Mouse (Mus musculus) kidney, embryonic 16.5 days (tissue): ENCODE results near the gene Tet3. TPM values are rescaled to one million over a fixed set of nuclear protein-coding genes. Genes with fewer than 3 reads are reported as not detected.
"Not testable (repeated sequence)": the region's sequence is repeated elsewhere in the genome, so short reads cannot be mapped to it uniquely, and the experiment has no call there.

Experiments
- ATAC-seq: fragments of 200-750 bp; cut with Nextera tagmentation; 2 replicates; pipeline ENCODE4 v1.8.0; 2017; ENCODE audit warnings: moderate TSS enrichment; ENCODE audit not compliant: low FRiP score, low TSS enrichment
- H3K27ac ChIP-seq: fragments of 300-500 bp; sonication (generic); 2 replicates; pipeline ENCODE4 v1.5.1; 2014; ENCODE audit warnings: low read length
- H3K27me3 ChIP-seq: fragments of 300-500 bp; sonication (generic); 2 replicates; pipeline ENCODE4 v1.6.1; 2014; ENCODE audit warnings: low read length, control low read depth, mixed read lengths; ENCODE audit not compliant: insufficient read depth
- H3K36me3 ChIP-seq: fragments of 300-500 bp; sonication (generic); 2 replicates; pipeline ENCODE4 v1.6.1; 2014; ENCODE audit warnings: low read length, control low read depth, mixed read lengths; ENCODE audit not compliant: insufficient read depth
- H3K4me1 ChIP-seq: fragments of 300-500 bp; sonication (generic); 2 replicates; pipeline ENCODE4 v1.6.1; 2014; ENCODE audit warnings: low read length, control low read depth, mixed read lengths; ENCODE audit not compliant: insufficient read depth
- H3K4me2 ChIP-seq: fragments of 300-500 bp; sonication (generic); replicated peaks from 2 replicates; pipeline ENCODE4 v1.6.1; 2014; ENCODE audit warnings: low read depth, low read length
- H3K4me3 ChIP-seq: fragments of 300-500 bp; sonication (generic); 2 replicates; pipeline ENCODE4 v1.5.1; 2014; ENCODE audit warnings: mild to moderate bottlenecking, low read length
- H3K9ac ChIP-seq: fragments of 300-500 bp; sonication (generic); replicated peaks from 2 replicates; pipeline ENCODE4 v1.6.1; 2014; ENCODE audit warnings: low read length
- H3K9me3 ChIP-seq: fragments of 300-500 bp; sonication (generic); 2 replicates; pipeline ENCODE4 v1.6.1; 2016; ENCODE audit warnings: low read length, control low read depth
- WGBS: fragments of 180-500 bp; shearing (Covaris S2); extraction: QIAGEN DNeasy Blood & Tissue Kit; methylation state at CpG from one replicate; pipeline ENCODE4 v1.1.7; 2014; 5-methylcytosine and 5-hydroxymethylcytosine counted together
- polyA plus RNA-seq: library from polyadenylated mRNA; unstranded; fragments of >200 nt; fragmentation: Nextera tagmentation; extraction: Ambion mirVana; gene quantifications from 2 replicates; pipeline ENCODE4 v1.2.1, GENCODE M21; 2015

Tet3 gene
- polyA plus RNA-seq, 1 experiment from 2014 or later, result 48.9 TPM

DNA sequence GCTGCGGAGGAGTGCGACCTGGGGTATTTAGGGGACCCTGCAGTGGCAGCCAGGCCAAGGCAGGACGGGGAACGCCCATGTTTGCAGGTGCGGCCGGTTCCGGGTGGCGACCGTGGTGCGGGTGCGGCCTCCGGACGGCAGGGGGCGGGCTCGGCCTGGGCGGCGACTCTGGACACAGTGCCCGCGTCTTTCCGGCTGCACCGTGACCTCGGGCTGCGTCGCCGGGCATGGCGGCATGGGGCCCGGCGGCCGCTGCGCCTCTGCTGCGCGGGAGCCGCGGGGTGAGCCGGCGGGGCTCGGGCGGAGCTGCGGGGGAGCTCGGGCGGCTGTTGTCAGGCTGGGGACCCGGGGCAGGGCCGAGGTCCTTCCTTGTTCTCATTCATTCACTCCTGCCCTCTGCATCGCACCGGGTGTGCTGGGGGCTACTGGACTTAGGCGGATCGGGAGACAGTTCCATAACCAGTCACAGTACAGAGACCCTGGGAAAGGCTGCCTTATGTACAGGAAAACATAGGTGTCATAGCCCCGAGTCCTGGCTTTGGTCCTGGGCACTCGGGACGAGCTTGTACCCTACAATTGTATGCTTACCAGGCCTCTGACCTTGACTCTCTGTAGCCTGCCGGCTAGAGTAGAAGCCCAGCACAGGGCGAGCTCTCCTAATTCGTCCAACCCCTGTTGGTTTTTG lies 109.5 kb downstream of the Tet3 start:
- Histone ChIP-seq H3K36me3 (peaks cover 13% of the 10 kb centered on the region; the same call in 1 of the 2 replicates), H3K4me3 (peak overlapping the region; percentile 78), H3K27me3 (no peaks in the 10 kb centered on the region), H3K27ac (no peak overlapping the region), H3K4me1 (peaks cover 13% of the 10 kb centered on the region), H3K9me3 (no peaks in the 10 kb centered on the region), H3K9ac (peak overlapping the region; percentile 93), H3K4me2 (peak overlapping the region; percentile 80)
- peak; percentile 96 for ATAC-seq
- under 1% methylated on average over 53 of the region's 53 CpGs for WGBS

DNA sequence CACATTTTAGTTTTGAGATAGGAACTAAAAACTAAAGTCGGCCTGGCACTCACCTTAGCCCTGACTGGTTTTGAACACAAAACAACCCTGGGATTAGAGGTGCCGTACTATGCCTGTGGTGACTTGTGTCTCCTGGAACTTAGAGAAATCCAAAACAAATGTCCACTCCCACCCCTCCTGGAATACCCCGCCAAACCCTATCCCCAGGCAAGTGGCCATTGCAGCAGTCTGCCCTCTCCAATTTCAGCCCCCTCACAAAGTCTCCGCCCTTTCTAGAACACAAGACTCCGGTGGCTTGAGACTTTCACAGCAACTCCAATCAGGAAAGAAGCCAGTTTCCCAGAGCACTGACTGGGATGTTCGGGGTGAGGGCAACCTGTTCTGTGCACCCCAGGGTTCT lies 110.0 kb downstream of the Tet3 start, which contains the start of gene Bola3:
Gene Bola3, plus strand, starts transcription at position 275 of the 400 bp plus-strand sequence.
- WGBS, result 27% methylated on average over 6 of the region's 6 CpGs
- no peaks in the 10 kb centered on the region for H3K9me3 ChIP-seq
- peaks cover 13% of the 10 kb centered on the region for H3K4me1 ChIP-seq
- no peaks in the 10 kb centered on the region for H3K27me3 ChIP-seq
- H3K4me3 ChIP-seq, result peak within 1 kb of the TSS; percentile 78
- peak within 1 kb of the TSS; percentile 93 for H3K9ac ChIP-seq
- H3K36me3 ChIP-seq, result peaks cover 9% of the 10 kb centered on the region; the same call in 1 of the 2 replicates
- ATAC-seq, result peak; percentile 60; the same call in 1 of the 2 replicates
- no peak within 1 kb of the TSS for H3K27ac ChIP-seq
- peak within 1 kb of the TSS; percentile 80 for H3K4me2 ChIP-seq

DNA sequence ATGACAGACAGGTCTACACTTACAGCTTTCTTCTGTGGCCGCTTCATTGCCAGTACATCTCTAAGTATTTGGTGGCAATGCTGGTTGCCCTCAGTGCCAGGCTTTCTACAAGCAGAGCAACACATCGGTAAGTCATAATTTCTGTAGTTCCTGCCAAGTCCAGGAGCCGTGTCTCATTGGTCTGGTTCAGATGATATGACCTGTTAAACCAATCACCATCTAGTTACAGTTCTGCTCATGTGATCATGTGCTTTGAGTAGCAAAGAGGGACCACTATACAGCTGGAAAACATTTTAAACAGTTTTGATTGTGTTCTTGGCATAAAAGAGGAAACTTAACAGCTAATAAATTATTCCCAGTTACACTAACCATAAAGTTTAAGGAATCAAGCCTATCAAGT lies 111.0 kb downstream of the Tet3 start:
- Histone ChIP-seq H3K27me3 (no peaks in the 10 kb centered on the region), H3K4me1 (peaks cover 13% of the 10 kb centered on the region), H3K27ac (no peak overlapping the region), H3K4me3 (no peak overlapping the region), H3K36me3 (peaks cover 3% of the 10 kb centered on the region), H3K9me3 (no peaks in the 10 kb centered on the region), H3K9ac (no peak overlapping the region), H3K4me2 (no peak overlapping the region)
- ATAC-seq, result no peak
- 87% methylated on average over 3 of the region's 3 CpGs for WGBS

DNA sequence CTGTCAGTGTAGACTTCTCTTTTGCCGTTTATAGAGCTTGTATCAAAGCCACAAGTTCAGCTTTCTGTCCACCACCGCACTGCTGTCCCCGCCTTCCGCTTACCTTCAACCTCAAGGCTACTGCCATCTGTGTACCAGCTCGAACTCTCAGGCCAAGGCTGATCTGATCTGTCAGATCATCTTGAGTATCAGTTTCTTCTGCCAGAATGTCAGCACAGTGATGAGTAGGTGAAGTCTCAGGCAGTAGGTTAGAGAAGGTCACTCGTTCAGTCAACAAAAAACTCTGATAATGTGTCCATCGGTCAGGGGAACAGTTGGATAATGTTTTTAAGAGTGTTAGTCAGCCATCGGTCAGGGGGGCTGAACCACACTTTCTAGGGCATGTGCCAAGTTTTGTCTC lies 113.6 kb downstream of the Tet3 start:
- 89% methylated on average over 8 of the region's 8 CpGs for WGBS

DNA sequence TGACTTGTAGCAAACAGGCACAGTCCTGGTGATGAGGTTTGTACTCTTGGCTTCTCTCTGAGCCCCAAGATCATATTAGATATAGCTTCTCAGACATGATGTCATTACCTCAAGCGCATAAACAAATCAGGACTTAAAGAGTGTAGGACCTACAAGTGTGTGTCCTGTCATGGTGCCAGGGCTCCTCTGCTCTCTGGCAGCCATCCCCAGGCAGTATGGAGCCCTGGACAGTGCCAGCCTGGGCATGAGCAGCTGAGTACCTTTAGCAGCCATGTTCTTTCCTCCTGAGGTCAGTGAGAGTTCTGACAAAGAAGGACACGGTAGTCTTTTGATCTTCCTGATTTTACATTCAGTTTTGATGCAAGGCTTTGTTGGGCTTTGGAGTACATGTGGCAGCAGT lies 115.9 kb downstream of the Tet3 start:
- H3K9me3 ChIP-seq, result no peaks in the 10 kb centered on the region
- ATAC-seq, result no peak
- H3K9ac ChIP-seq, result no peak overlapping the region
- no peak overlapping the region for H3K4me3 ChIP-seq
- 100% methylated on average over 2 of the region's 2 CpGs for WGBS
- no peak overlapping the region for H3K4me2 ChIP-seq
- no peaks in the 10 kb centered on the region for H3K27me3 ChIP-seq
- H3K4me1 ChIP-seq, result no peaks in the 10 kb centered on the region
- no peak overlapping the region for H3K27ac ChIP-seq
- H3K36me3 ChIP-seq, result peaks cover 31% of the 10 kb centered on the region

More for the DNA sequence above, 113.6 kb downstream of the Tet3 start:
- Histone ChIP-seq H3K4me1 (peaks cover 12% of the 10 kb centered on the region), H3K36me3 (peaks cover 14% of the 10 kb centered on the region)
- H3K9ac ChIP-seq, H3K9me3 ChIP-seq, H3K27ac ChIP-seq, H3K4me2 ChIP-seq, ATAC-seq, H3K27me3 ChIP-seq, H3K4me3 ChIP-seq: not testable (repeated sequence)

DNA sequence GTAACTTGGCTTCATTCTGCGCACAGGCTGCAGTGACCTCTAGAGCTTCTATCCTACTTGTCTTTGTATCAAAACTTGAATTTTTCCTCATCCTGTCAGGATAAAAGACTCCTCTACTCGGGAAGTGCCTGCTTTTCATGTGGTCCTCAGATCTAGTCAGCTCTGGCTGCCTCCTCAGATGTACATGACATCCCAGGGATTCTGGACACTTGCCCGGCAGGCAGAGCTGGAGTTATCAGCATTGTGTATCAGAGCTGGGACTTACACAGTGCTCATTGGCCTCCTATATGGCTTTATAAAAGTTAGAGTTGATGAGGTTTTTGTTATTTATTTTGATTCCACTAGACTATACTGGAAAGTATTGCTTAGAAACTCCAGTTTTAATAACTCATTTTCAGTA lies 117.5 kb downstream of the Tet3 start:
- H3K4me1 ChIP-seq, result no peaks in the 10 kb centered on the region
- H3K9me3 ChIP-seq, result no peaks in the 10 kb centered on the region
- 83% methylated on average over 3 of the region's 3 CpGs for WGBS
- ATAC-seq, result no peak
- no peak overlapping the region for H3K4me2 ChIP-seq
- H3K27me3 ChIP-seq, result no peaks in the 10 kb centered on the region
- H3K4me3 ChIP-seq, result no peak overlapping the region
- no peak overlapping the region for H3K9ac ChIP-seq
- H3K27ac ChIP-seq, result no peak overlapping the region
- peaks cover 38% of the 10 kb centered on the region for H3K36me3 ChIP-seq

DNA sequence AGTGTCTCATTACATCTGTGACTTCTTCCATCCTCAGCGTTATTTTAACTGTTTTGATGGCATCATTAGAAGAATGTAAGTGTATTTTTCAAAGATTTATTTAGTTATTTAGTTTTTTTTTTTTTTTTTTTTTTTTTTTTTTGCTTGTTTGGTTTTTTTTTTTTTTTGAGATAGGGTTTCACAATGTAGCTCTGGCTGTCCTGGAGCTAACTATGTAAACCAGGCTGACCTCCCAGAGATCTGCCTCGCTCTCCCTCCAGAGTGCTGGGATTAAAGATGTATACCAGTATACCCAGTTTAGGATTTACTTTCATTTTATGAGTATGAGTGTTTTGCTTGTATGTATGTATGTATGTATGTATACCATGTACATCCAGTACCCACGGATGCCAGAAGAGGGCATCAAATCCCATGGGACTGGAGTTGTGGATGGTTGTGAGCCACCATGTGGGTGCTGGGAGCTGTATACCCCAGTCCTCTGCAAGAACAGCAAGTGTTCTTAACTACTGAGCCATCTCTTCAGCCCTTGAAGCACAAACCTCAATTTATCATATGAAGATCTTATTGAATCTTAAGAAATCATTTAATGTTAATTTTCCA lies 131.2 kb downstream of the Tet3 start:
- Histone ChIP-seq H3K9me3 (no peaks in the 10 kb centered on the region), H3K27ac (no peak overlapping the region), H3K9ac (no peak overlapping the region), H3K4me1 (peaks cover 11% of the 10 kb centered on the region), H3K36me3 (peaks cover 25% of the 10 kb centered on the region), H3K4me2 (no peak overlapping the region), H3K4me3 (no peak overlapping the region), H3K27me3 (no peaks in the 10 kb centered on the region)
- 96% methylated on average over 3 of the region's 3 CpGs for WGBS
- ATAC-seq, result no peak

DNA sequence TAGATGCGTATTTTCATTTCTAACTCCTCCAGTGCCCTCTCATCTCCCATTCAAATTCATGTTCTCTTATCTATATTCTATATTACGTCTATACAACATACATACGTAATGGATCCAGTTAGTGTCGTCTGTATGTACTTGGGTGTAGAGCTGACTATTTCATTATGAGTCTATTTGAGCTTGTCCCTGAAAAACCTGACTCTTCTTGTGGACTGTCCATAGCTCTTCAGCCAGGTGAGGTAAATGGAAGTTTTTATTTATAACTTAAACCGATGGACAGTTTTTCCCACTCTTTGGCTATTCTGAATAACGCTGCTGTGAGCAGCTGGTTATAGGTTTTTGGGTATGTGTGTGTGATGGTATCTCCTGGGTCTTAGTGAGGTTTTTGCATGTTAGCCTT lies 132.1 kb downstream of the Tet3 start:
- Histone ChIP-seq H3K4me3 (peak overlapping the region; percentile 78), H3K4me2 (peak overlapping the region; percentile 60), H3K4me1 (peaks cover 11% of the 10 kb centered on the region), H3K9ac (peak overlapping the region; percentile 90), H3K9me3 (no peaks in the 10 kb centered on the region), H3K36me3 (peaks cover 19% of the 10 kb centered on the region; the same call in 1 of the 2 replicates), H3K27ac (no peak overlapping the region; the same call in 1 of the 2 replicates), H3K27me3 (no peaks in the 10 kb centered on the region)
- ATAC-seq, result no peak
- 54% methylated on average over 6 of the region's 6 CpGs for WGBS

DNA sequence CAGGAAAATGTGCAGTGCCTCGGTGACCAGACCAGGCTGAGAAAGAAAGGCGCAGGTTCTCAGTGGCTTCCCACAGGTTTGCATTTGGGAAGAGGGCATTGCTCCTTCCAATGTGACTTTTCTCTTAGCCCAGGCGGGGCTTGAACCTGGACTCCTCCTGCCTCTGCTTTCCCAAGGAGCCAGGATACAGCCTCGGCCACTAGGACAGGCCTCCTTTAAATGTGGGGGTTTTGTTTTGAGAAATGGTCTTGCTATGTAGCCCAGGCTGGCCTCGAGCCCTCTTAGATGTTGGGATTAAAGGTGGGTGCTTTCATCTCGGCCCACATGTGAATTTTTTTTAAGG lies 132.5 kb downstream of the Tet3 start:
- Histone ChIP-seq H3K27ac (peak overlapping the region; percentile 93), H3K4me2 (peak overlapping the region; percentile 60), H3K4me1 (peaks cover 11% of the 10 kb centered on the region), H3K27me3 (no peaks in the 10 kb centered on the region), H3K9me3 (no peaks in the 10 kb centered on the region), H3K36me3 (peaks cover 15% of the 10 kb centered on the region; the same call in 1 of the 2 replicates), H3K4me3 (peak overlapping the region; percentile 78), H3K9ac (peak overlapping the region; percentile 90)
- 3% methylated on average over 6 of the region's 6 CpGs for WGBS
- ATAC-seq, result no peak; the same call in 1 of the 2 replicates
